Mouse (Mus musculus) layer of hippocampus, postnatal 14 days (tissue): Measurements from ENCODE around the gene C4bp. TPM values are rescaled to one million over a fixed set of nuclear protein-coding genes. Genes with fewer than 3 reads are reported as not detected.
"Not testable (repeated sequence)": the region's sequence is repeated elsewhere in the genome, so short reads cannot be mapped to it uniquely, and the experiment has no call there.

Experiments
- DNase-seq, 2 experiments: peaks; one replicate each; pipeline ENCODE4 v3.0.0; 2021 to 2022; ENCODE audit warnings: low spot score in 2 of 2, mixed read lengths in 1 of 2
- long read RNA-seq, 2 experiments: library from polyadenylated mRNA; stranded (forward); transcript quantifications; one replicate each; pipeline ENCODE4 v2.0.0; 2021
- total RNA-seq, 2 experiments: library from RNA; stranded (reverse); gene quantifications; 2 replicates each; pipeline ENCODE4 v1.2.3; 2021

C4bp gene
- 1 to 10 TPM; 1.1 to 1.3 TPM for total RNA-seq
- long read RNA-seq, experiment 1, partial matches to known transcripts: 1 of 2 reads
- long read RNA-seq, experiment 1, other reads (novel, unspliced or antisense): 1 of 2 reads
- long read RNA-seq, experiment 2, partial matches to known transcripts: 2 of 2 reads
- long read RNA-seq, experiment 2, other reads (novel, unspliced or antisense): 0 of 2 reads

DNA sequence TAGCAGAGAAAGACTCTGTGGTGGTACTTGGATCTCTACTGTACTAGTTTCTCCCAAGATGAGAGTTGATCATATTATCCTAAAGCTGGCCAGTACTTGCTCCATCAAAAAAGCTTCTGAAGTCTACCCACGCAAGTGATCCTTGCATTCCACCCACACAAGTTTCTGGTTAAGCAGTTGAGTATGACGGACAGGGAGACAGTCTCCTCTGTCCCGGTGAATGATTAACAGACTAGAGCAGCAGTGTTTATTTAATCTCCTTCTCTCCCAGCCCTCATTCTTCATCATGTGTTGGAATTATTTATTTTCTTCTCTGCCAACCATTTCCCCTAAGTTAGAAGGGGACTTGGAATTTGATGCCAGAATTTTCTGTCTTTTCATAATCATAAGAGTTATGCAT lies at the start of gene C4bp:
C4bp (minus strand) TSS at position 179 of the 400 bp plus-strand sequence.
- no peak for DNase-seq

DNA sequence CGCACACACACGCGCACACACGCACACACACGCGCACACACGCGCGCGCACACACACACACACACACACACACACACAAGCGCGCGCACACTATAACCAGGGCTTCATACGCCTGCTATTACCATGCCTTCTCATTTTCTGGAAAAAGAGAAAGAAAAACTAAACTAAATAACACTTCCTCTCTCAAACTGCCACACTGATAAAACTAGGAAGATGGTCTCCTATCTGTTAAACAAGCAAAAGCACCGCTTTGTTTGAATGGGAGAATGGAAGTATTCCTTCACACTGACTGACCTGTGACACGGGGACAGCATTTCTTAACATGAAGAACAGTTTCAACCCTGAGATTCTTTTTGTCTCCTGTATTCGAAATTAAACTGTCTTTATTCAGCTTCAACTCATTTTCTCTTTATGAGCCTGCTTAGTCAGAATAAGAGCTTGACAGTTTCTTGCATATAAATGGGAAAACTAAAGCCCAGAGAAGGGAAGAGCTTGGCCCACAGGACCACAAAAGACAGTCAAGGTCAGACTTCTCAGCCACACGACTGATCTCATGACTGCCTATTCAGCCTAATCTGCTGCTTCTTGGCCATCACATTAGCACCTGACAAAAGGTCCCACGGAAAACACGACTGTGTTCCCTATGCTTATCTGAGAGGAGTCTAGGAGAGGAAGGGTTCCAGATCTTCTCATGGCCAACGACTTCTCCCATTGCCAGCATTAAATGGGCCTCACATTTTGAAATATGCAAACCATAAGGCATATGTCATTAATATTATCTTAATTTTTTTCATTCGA lies 49.0 kb upstream of the C4bp start:
- no peak for DNase-seq

DNA sequence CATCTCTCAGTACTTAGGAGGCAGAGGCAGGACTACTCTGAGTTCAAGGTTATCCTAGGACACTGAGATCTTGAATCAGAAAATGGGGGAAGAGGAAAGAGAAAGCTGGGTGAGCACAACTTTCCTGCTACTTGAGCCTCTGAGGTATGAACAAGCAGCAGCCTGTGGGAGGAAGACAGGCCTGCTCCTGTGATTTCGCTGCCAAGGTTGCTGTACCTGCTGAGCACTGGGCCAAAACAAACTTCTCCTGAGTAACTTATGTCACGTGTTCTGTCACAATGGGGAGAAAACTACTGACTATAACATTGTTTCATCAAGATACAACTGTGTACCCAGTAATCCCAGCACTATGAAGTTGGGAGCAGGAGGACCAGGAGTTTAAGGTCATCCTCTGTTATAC lies 42.2 kb upstream of the C4bp start:
- DNase-seq: no peak

DNA sequence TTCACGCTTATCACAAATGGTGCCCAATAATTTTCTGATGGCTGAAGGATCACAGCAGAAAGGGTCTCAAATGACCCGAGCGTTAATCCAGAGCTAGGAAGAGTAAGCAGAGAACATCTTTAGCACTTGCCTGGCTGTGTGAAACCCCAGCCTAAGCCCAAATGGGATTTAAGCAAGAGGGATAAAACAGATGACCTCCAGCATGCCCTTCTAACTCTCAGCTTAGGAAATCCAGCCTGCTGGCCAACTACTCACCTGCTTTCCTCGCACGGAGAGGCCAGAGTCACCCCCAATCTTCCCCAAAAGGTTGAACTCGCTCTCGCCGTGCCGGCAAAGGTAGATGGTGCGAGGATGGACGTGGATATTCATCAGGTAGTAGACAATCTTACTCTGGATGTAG lies 40.5 kb upstream of the C4bp start:
- DNase-seq: no peak

DNA sequence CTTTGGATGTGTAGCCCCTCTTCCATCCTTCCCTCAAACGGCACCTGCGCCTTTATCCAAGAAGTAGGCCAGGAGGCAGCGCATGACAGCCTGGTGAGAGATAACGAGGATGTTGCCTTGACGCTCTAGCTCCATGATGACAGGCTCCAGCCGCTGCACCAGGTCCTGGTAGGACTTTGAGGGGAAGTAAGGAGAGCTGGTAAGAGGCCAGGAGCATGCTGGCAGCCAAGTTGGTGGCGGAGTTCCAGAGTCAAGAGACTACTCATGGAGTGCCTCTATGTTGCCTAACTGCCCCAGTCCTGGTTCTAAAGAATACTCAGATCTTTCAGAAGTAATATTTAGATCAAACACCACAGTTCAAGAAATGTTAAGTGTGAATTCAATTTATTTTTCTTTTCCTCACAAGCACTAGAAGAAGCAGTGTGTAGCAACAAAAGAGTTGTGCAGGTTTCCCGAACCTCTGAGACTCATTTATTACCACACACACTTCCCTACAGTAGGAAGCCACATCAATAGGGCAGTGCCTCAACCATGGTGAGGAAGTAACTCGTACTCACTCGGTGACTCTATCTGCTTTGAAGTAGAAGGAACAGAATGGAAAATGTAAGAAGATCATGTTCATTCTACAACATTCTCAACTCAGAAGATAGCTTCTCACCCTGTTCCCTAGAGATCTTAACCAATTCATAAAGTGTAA lies 38.7 kb upstream of the C4bp start:
- DNase-seq: peak; percentile 39 to 52

DNA sequence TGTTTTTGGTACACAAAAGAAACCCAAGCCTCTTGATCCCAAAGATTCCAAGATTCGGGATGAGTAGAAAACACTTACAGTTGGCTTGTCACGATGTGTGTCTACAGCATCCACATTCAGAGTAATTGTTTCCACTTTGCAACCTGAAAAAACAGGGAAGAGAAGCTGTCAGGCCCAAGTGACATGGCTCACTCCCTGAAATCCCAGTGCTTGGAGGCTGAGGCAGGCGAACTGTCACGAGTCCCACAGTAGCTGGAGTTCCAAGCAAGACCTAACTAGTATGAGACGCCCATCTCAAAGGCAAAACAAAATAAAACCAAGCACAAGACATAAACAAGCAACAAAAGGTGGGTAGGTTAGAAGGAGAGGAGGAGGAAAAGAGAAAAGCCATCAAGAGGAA lies 37.2 kb upstream of the C4bp start:
- no peak for DNase-seq

DNA sequence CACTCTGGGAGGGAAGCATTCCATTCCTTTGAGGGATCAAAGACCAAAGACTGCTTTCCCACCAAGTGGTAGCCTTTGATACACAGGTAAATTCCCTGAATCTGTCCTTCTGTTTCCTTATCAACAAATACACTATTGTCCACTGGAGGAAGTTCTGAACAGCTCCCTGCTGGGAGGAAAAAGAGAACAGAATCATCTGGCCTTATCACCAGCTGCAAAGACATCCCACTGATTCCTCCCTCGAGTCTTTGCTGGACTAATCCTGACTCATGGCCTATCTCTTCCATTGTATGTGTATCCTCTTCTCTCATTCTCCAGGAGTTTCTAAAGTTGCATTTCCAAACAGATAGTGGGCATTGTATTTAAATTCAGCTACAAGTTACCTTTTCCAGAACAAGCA lies 22.5 kb upstream of the C4bp start:
- no peak for DNase-seq

DNA sequence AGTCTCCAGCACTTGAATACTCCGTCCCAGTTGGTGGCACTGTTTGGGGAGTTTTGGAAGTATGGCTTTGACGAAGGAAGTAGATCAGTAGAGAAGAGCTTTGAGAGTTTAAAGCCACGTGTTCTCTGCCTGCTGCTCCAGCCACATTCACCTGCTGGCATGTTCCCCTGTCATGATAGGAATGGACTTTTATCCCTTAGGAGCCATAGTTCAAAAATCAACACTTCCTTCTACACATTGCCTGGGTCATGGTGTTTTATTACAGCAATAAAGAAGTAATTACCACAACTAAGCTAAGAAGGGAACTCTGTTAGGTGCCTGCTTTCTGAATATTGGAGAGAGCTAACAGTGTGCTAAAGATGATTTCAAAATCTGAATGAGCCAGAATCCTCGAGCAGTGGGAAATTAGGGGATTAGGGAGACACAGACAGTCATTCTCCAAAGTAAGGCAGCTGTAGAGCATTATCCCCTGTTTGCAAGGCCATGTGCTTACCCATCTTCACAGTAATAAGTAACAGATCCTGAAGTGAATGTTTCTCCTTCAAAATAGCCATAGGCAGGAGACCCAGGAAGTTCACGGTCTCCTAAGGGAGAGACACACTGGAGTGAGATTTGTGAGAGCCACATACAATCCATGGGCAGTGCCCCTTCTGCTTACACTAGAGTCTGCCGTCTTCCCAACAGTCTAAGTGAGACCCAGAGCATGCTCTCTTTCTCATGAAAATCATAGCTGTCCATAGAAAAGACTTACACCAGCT lies 20.4 kb upstream of the C4bp start:
- no peak for DNase-seq

DNA sequence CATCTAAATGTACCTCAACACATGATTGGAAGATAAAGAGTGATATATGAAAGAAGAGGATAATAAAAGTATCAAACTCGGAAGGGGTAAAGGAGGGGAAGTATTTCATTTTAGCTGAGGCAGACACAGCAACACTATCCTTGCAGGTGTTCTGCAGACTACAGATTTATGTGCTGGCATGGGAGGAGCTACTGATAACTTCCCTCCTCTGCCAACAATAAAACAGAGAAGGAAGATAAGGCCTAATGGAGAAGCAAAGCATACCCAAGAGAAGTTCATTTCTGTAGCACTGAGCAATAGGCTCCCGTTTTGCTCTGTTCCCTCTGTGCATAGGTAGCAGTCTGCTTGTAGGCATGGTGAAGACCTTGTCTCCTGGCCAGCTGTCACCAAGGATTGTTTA lies 19.6 kb upstream of the C4bp start:
- no peak for DNase-seq

DNA sequence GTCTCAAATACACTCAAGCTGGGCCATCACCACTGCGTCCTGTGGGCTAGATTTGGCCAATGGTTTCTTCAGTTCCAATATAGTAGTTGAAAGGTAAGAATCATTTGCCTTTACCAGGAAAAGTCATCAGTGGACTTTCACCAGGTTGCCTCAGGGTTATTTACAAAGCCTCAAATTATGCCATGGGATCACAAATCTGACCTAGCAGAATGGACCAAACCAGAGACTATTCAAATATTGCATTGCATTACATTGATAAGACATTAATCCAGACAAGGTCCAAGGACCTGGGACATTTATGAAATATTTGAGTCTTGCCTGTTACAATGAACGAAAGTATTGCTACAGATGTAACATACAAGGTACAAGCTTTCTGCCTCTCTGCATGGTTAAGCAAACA lies 17.1 kb upstream of the C4bp start:
- no peak for DNase-seq

DNA sequence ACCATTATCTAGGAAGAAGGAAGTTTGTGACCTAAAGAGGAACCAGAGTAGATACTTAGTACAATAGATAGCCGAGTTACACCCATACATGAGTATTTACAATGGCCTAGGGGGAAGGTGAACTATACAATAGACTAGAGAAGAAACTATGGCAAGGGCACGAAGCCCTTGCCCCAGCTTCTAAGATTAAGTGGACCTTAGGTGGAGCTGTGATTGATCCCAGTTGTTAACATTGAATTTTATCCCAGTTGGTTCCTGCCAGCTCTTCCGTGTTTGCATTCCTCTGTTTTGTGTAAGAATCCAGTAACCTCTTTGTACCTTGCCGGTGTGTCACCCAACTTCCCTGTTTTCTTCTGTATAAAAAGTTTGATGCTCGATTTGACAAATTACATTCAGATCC lies 2.1 kb upstream of the C4bp start:
- not testable (repeated sequence) for DNase-seq

DNA sequence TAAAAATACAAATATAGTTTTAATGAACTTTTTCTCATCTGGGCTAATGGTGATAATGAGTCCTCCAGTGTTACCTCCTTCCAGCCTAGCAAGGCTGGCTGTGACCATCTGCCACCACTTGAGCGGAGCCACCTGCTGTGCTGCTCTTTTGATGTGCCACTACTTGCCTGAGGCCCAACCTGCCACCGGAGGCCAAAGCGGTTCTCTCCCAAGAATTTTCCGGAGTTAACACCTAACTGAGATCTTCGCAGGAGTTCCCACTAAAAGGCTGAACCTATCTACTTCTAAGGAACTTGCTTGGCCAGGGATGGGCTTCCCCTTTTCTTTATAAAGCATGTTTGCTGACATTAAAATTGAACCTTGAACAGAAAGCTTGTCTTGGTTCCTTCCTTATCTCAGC lies 1.8 kb downstream of the C4bp start:
- not testable (repeated sequence) for DNase-seq

DNA sequence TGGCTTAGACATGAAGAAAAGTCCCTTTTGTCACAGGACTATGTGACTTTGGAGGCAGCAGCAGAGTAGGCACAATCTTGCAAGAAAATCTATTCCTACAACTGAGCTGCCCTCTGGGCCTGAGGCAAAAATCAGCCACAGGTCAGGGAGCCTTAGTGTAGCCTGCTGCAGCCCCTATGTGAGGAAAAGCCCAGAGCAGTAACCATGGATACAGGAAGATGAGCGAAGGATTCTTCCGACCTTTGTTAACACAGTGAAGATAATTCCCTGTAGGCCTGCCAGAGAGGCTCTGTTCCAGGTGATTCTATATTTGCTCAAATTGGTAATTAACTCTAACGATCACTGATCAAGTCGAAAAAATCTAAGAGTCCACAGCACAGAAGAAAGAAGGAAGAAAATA lies 17.3 kb downstream of the C4bp start:
- no peak for DNase-seq

DNA sequence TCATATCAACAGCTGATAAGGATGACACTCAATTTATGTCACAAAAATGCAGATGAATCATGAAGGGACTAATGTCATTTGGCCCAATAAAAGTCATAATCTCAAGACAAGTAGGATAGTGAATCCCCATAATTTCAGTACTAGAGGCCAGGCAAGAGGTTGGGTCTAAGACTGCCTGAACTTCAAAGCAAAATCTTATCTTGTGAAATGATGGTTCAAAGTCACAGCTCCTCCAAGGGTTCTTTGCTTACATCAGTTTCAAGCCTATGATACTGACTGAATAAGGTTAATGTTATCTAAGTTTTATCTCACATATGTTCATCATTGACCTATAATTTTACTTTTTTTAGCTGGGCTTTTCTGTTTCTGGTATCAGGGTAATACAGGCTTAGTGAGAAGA lies 20.5 kb downstream of the C4bp start:
- no peak for DNase-seq

DNA sequence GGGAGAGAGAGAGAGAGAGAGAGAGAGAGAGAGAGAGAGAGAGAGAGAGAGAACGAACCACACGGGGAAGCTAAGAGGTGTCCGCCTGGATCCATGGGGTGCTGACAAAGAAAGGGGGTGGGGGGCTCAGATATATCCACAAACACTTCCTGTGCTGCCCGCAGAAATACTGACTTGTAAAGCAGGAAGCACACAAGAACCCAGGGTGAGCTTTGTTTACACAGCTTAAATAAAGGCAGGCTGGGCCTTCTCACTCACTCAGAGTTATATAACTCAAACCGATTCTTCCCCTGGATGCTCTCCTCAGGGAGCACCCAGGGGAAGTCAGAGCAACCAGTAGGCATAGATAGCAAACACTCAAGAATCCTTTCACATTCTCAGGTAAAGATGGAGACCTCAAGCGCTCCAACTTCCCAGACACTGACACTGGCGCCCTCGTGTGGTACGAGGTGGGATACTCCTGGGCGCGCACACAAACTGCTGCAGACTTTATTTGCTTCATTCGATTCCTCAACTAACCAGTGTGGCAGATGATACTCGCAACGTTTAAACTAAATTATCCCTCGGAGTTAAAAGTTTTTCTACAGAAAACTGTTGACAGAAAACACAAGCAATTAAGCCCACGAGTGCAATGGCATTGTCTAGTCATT lies 27.5 kb downstream of the C4bp start:
- DNase-seq: peak; percentile 66 to 69

DNA sequence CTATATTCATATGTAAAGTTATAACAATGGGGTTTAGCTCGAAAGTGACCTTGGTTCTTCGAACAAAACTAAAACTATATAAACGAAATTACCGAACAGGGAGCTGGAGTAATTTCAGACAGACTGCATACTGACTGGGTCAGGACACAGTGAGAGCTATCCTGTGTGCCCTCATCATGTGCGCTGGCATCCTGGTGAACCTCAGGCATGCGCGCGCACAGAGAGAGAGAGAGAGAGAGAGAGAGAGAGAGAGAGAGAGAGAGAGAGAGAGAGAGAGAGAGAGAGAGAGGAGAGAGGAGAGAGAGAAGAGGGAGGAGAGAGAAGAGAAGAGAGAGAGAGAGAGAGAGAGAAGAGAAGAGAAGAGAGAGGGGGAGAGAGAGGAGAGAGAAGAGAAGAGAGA lies 28.1 kb downstream of the C4bp start:
- DNase-seq: no peak

DNA sequence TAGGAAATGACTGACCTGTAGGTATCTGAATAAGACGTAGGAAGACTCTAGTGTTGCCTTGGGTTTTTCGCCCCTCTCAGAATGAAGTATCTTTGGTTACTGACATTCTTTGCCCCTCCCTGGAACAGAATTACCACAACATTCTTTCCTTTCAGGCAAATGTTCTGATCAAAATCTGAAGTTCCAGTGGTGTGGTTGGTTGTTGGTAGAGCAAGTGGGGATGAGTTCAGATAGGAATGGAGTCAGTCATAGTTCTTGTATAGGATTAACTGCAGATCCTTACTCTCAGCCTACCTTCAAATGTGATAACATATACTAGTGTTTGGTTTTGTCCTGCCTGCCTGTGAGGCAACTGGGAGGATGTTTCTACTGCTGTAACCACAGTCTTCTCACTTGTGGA lies 31.9 kb downstream of the C4bp start, which contains the start of gene Zp3r:
Zp3r (minus strand) TSS at position 101 of the 400 bp plus-strand sequence.
- DNase-seq: no peak

DNA sequence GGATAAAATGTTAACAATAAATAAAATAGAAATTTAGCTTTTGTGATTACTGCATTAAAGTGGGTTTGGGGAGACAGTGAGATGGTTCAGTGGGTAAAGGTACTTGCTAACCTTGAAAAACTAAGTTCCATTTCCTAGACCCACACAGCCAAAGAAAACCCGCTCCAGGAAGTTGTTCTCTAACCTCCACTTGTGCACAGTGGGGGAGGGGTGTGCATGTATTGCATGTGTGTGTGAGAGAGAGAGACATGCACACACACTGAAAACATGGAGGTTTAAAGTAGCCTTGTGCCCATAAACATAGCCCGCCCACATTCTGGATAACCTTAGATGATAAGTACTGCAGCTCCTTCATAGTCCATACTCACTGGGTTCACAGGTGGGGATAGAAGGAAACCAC lies 65.1 kb downstream of the C4bp start:
- no peak for DNase-seq

DNA sequence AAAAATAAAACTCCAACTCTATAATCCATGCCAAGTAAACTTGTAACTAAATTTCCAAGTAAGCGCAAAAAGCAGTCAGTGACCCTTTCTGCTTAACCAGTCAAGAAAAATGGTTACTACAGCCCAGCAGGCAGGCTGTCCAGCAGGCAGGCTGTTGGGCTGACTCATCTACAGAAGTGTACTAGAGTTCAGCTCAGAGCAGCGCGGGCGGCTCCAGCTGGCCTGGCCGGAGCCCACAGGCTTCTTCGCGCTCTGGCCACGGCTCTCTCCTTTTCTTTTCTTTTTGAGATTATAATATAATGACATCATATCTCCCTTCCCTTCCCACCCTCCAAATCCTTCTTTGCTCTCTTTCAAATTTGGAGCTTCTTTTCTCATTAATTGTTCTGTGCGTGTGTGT lies 72.8 kb downstream of the C4bp start:
- no peak for DNase-seq
